Mouse (Mus musculus) kidney, adult 2 months (tissue): ENCODE measurements around the gene Wars.

ENCODE experiments used
- CTCF ChIP-seq: fragments of 200-500 bp; conservative IDR thresholded peaks from 2 replicates; pipeline ENCODE4 v1.5.1; 2011; ENCODE audit warnings: low read depth, mild to moderate bottlenecking, control low read depth, low read length, moderate library complexity, mixed read lengths; ENCODE audit not compliant: insufficient read depth, insufficient read length
- POLR2A ChIP-seq: fragments of 200-500 bp; IDR thresholded peaks from one replicate; pipeline ENCODE4 v1.6.1; 2011; ENCODE audit warnings: low read depth, low read length, control low read depth

- TF ChIP-seq POLR2A: no peak
- TF ChIP-seq CTCF: no peak
Measured at GRCm38 (mm10) chr12:108931341-108932053, 37.5 kb upstream of the Wars start.
